Mouse (Mus musculus): ENCODE measurements around the gene Trim27. TPM values are rescaled to one million over a fixed set of nuclear protein-coding genes. Genes with fewer than 3 reads are reported as not detected.

Gene Trim27
- polyA plus RNA-seq, 1 experiment from 2014 or later = 102 TPM

DNA sequence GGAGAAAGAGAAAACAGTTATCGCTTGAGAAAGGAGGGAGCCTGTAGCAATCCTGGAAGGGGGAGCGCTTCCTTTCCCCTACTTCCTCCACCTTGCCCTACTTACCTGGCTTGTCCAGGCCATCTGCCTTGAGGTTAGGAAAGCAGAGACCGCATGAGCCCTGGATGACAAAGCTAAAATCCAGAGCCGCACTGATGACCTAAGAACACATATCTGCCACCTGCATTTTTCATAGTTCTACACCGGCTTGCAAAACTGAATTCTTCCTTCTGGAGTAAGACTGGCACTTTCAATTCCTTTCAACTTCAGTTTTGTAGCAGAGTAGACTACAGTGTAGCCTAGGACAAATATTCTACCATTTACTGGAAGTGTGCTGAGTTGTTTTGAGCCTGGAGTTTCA is 881 bp upstream of the Trim27 start:
- H3K27ac ChIP-seq (ENCODE audit: low read depth, low read length) = no peak overlapping the region
- peak overlapping the region; percentile 92 for H3K4me2 ChIP-seq
- no peak overlapping the region for H3K9ac ChIP-seq (ENCODE audit: low read depth, low read length)
- ATAC-seq (replicated peaks; ENCODE audit: insufficient number of reproducible peaks, low FRiP score, low TSS enrichment) = no peak
- no peaks in the 10 kb centered on the region for H3K9me3 ChIP-seq (replicated peaks; ENCODE audit: control insufficient read depth, low read length)
- peaks cover 16% of the 10 kb centered on the region for H3K4me1 ChIP-seq (ENCODE audit: control insufficient read depth, insufficient read depth, low read length)
- WGBS (ENCODE audit: insufficient replicate concordance) = 71% methylated on average over 5 of the region's 5 CpGs
- H3K27me3 ChIP-seq (ENCODE audit: control insufficient read depth, insufficient read depth, low read length) = no peaks in the 10 kb centered on the region
- peaks cover 9% of the 10 kb centered on the region; the same call in 1 of the 2 replicates for H3K36me3 ChIP-seq (ENCODE audit: control insufficient read depth, insufficient read depth, low read length)
- peak overlapping the region; percentile 89; the same call in 1 of the 2 replicates for H3K4me3 ChIP-seq (ENCODE audit: low read depth, low read length)

GRCm38 (mm10) chr13:21179724-21180550 is 692 bp downstream of the Trim27 start:
- Histone ChIP-seq H3K4me1 (ENCODE audit: control insufficient read depth, insufficient read depth, low read length) (peaks cover 16% of the 10 kb centered on the region), H3K36me3 (ENCODE audit: control insufficient read depth, insufficient read depth, low read length) (peaks cover 22% of the 10 kb centered on the region), H3K9me3 (replicated peaks; ENCODE audit: control insufficient read depth, low read length) (no peaks in the 10 kb centered on the region), H3K9ac (ENCODE audit: low read depth, low read length) (peak overlapping the region; percentile 90), H3K27ac (ENCODE audit: low read depth, low read length) (peak overlapping the region; percentile 90), H3K4me2 (peak overlapping the region; percentile 92), H3K27me3 (ENCODE audit: control insufficient read depth, insufficient read depth, low read length) (no peaks in the 10 kb centered on the region), H3K4me3 (ENCODE audit: low read depth, low read length) (peak overlapping the region; percentile 89)
- ATAC-seq (replicated peaks; ENCODE audit: insufficient number of reproducible peaks, low FRiP score, low TSS enrichment) = peak; percentile 93
- under 1% methylated on average over 70 of the region's 80 CpGs for WGBS (ENCODE audit: insufficient replicate concordance)

GRCm38 (mm10) chr13:21180551-21181530 is 1.6 kb downstream of the Trim27 start:
- Histone ChIP-seq H3K27ac (ENCODE audit: low read depth, low read length) (peak overlapping the region; percentile 90), H3K27me3 (ENCODE audit: control insufficient read depth, insufficient read depth, low read length) (no peaks in the 10 kb centered on the region), H3K4me3 (ENCODE audit: low read depth, low read length) (peak overlapping the region; percentile 89), H3K36me3 (ENCODE audit: control insufficient read depth, insufficient read depth, low read length) (peaks cover 27% of the 10 kb centered on the region), H3K4me2 (peak overlapping the region; percentile 92), H3K9ac (ENCODE audit: low read depth, low read length) (peak overlapping the region; percentile 90), H3K9me3 (replicated peaks; ENCODE audit: control insufficient read depth, low read length) (no peaks in the 10 kb centered on the region), H3K4me1 (ENCODE audit: control insufficient read depth, insufficient read depth, low read length) (peaks cover 16% of the 10 kb centered on the region)
- 1% methylated on average over 68 of the region's 71 CpGs for WGBS (ENCODE audit: insufficient replicate concordance)
- peak; percentile 48 for ATAC-seq (replicated peaks; ENCODE audit: insufficient number of reproducible peaks, low FRiP score, low TSS enrichment)

DNA sequence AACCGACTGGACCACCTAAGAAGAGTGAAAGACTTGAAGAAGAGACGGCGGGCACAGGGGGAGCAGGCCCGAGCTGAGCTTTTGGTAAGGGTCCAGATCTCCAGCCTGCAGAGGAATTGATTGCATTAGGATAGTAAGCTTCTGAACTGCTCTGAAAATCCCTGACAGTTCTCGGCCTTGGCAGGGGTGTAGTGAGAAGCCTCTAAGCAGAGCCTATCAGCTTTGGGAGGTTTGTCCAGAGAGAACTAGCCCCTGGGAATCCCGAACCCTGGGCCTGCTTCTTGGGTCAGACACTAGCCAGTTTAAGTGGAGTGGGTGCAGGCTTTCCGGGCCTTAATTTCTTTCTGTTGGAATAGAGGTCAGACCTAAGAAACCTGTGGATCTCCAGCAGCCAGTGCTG is 2.8 kb downstream of the Trim27 start:
- no peaks in the 10 kb centered on the region for H3K27me3 ChIP-seq (ENCODE audit: control insufficient read depth, insufficient read depth, low read length)
- peak overlapping the region; percentile 92 for H3K4me2 ChIP-seq
- H3K36me3 ChIP-seq (ENCODE audit: control insufficient read depth, insufficient read depth, low read length) = peaks cover 32% of the 10 kb centered on the region
- H3K4me3 ChIP-seq (ENCODE audit: low read depth, low read length) = peak overlapping the region; percentile 89
- no peak for ATAC-seq (replicated peaks; ENCODE audit: insufficient number of reproducible peaks, low FRiP score, low TSS enrichment)
- peaks cover 16% of the 10 kb centered on the region for H3K4me1 ChIP-seq (ENCODE audit: control insufficient read depth, insufficient read depth, low read length)
- 76% methylated on average over 7 of the region's 7 CpGs for WGBS (ENCODE audit: insufficient replicate concordance)
- no peak overlapping the region for H3K27ac ChIP-seq (ENCODE audit: low read depth, low read length)
- H3K9me3 ChIP-seq (replicated peaks; ENCODE audit: control insufficient read depth, low read length) = no peaks in the 10 kb centered on the region
- peak overlapping the region; percentile 90 for H3K9ac ChIP-seq (ENCODE audit: low read depth, low read length)

DNA sequence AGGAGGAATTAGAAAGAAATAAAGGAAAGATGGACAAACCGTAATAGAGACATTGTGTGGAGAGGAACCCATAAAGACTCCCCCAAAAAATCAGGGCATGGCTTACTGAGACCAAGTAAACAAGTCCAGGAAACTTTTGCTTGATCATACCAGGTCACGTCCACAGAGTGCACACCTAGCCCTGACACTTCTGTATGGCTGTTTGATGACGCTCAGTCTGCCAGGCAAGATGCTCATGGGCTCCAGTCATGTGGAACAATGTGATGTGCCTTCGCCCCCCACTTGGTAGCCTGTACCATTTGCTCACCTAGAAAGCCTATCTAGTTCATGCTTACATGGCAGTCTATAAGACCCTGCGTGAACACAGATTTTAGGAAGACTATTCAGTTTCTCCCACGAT is 3.8 kb downstream of the Trim27 start:
- WGBS (ENCODE audit: insufficient replicate concordance) = 96% methylated on average over 6 of the region's 6 CpGs
- no peak for ATAC-seq (replicated peaks; ENCODE audit: insufficient number of reproducible peaks, low FRiP score, low TSS enrichment)
- H3K4me1 ChIP-seq (ENCODE audit: control insufficient read depth, insufficient read depth, low read length) = peaks cover 16% of the 10 kb centered on the region
- H3K36me3 ChIP-seq (ENCODE audit: control insufficient read depth, insufficient read depth, low read length) = peaks cover 34% of the 10 kb centered on the region
- no peak overlapping the region for H3K4me2 ChIP-seq
- H3K27me3 ChIP-seq (ENCODE audit: control insufficient read depth, insufficient read depth, low read length) = no peaks in the 10 kb centered on the region
- no peak overlapping the region for H3K27ac ChIP-seq (ENCODE audit: low read depth, low read length)
- no peaks in the 10 kb centered on the region for H3K9me3 ChIP-seq (replicated peaks; ENCODE audit: control insufficient read depth, low read length)
- no peak overlapping the region for H3K9ac ChIP-seq (ENCODE audit: low read depth, low read length)
- H3K4me3 ChIP-seq (ENCODE audit: low read depth, low read length) = no peak overlapping the region

DNA sequence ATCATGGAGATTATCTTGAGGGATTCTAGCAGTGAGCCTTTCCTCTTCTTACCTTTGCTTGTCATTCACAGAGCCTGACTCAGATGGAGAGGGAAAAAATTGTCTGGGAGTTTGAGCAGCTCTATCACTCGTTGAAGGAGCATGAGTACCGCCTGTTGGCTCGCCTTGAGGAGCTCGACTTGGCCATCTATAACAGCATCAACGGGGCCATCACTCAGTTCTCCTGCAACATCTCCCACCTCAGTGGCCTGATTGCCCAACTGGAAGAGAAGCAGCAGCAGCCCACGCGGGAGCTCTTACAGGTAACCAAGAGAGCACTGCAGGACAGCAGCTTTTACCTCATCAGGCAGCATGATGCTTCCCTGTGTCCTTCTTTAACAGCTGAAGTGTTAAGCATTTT is 4.4 kb downstream of the Trim27 start:
- H3K4me1 ChIP-seq (ENCODE audit: control insufficient read depth, insufficient read depth, low read length) = peaks cover 16% of the 10 kb centered on the region
- ATAC-seq (replicated peaks; ENCODE audit: insufficient number of reproducible peaks, low FRiP score, low TSS enrichment) = no peak
- WGBS (ENCODE audit: insufficient replicate concordance) = 89% methylated on average over 7 of the region's 7 CpGs
- H3K36me3 ChIP-seq (ENCODE audit: control insufficient read depth, insufficient read depth, low read length) = peaks cover 40% of the 10 kb centered on the region
- H3K4me2 ChIP-seq = no peak overlapping the region
- H3K9me3 ChIP-seq (replicated peaks; ENCODE audit: control insufficient read depth, low read length) = no peaks in the 10 kb centered on the region
- H3K27me3 ChIP-seq (ENCODE audit: control insufficient read depth, insufficient read depth, low read length) = no peaks in the 10 kb centered on the region
- H3K27ac ChIP-seq (ENCODE audit: low read depth, low read length) = no peak overlapping the region
- H3K9ac ChIP-seq (ENCODE audit: low read depth, low read length) = no peak overlapping the region
- H3K4me3 ChIP-seq (ENCODE audit: low read depth, low read length) = no peak overlapping the region

- Histone ChIP-seq H3K9me3 (replicated peaks; ENCODE audit: control insufficient read depth, low read length) (no peaks in the 10 kb centered on the region), H3K4me2 (no peak overlapping the region), H3K4me3 (ENCODE audit: low read depth, low read length) (no peak overlapping the region), H3K27me3 (ENCODE audit: control insufficient read depth, insufficient read depth, low read length) (no peaks in the 10 kb centered on the region), H3K9ac (ENCODE audit: low read depth, low read length) (no peak overlapping the region), H3K36me3 (ENCODE audit: control insufficient read depth, insufficient read depth, low read length) (peaks cover 46% of the 10 kb centered on the region), H3K4me1 (ENCODE audit: control insufficient read depth, insufficient read depth, low read length) (peaks cover 13% of the 10 kb centered on the region), H3K27ac (ENCODE audit: low read depth, low read length) (no peak overlapping the region)
- no peak for ATAC-seq (replicated peaks; ENCODE audit: insufficient number of reproducible peaks, low FRiP score, low TSS enrichment)
- 81% methylated on average over 4 of the region's 4 CpGs for WGBS (ENCODE audit: insufficient replicate concordance)
Observed at GRCm38 (mm10) chr13:21185521-21185920, 6.3 kb downstream of the Trim27 start.

DNA sequence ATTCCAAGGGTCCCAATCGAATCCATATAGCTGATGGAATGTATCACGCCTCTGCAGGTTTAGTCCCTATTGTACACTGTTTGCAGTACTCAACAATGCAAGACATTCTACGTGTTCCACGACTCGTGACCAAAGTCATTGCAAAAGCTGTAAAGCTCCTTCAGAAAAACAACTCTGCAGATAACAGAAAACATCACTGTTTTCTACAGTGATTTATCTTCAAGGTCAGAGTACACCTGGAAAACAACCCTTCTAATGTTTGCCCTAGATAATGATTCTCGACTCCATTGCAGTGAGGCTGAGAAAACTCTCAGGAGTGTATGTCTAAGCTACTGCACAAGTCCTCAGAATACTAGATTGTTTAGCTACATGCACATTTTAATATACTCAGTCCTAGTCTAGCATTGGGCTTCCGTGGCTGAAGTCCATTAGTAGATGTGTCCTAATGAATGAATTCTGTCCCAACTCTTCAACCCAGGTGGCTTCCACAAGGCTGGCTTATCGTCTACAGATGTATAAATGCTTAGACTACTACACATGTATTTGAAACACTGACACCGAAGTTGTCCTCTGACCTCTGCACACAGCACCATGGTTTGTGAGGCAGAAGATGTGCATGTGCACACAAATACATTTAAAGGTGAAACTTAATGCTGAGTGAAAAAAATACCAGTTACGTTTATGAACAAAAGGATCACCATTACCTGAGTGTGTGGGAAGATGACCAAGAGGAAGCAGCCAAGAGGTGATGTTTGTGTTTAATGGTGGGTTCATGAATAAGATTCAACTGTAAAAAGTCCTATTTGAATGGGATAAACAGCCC is 16.4 kb downstream of the Trim27 start:
- Histone ChIP-seq H3K4me1 (ENCODE audit: control insufficient read depth, insufficient read depth, low read length) (no peaks in the 10 kb centered on the region), H3K27ac (ENCODE audit: low read depth, low read length) (no peak overlapping the region), H3K9ac (ENCODE audit: low read depth, low read length) (no peak overlapping the region), H3K27me3 (ENCODE audit: control insufficient read depth, insufficient read depth, low read length) (no peaks in the 10 kb centered on the region), H3K4me3 (ENCODE audit: low read depth, low read length) (no peak overlapping the region), H3K4me2 (no peak overlapping the region), H3K9me3 (replicated peaks; ENCODE audit: control insufficient read depth, low read length) (no peaks in the 10 kb centered on the region), H3K36me3 (ENCODE audit: control insufficient read depth, insufficient read depth, low read length) (peaks cover 15% of the 10 kb centered on the region; the same call in 1 of the 2 replicates)
- no peak for ATAC-seq (replicated peaks; ENCODE audit: insufficient number of reproducible peaks, low FRiP score, low TSS enrichment)
- WGBS (ENCODE audit: insufficient replicate concordance) = 87% methylated on average over 10 of the region's 10 CpGs
